Mouse (Mus musculus): ENCODE data around the gene Larp7.
A peak's percentile ranks its signal among the peaks of the same experiment; 100 is the strongest.

Gene Larp7

GRCm38 (mm10) chr3:127512794-127513335 lies 40.3 kb downstream of the Larp7 start:
- DNase-seq (ENCODE audit: low spot score in 2 of 2): no peak

- DNase-seq (ENCODE audit: low spot score in 2 of 2): no peak
Measured at GRCm38 (mm10) chr3:127511786-127512746, 41.1 kb downstream of the Larp7 start.

GRCm38 (mm10) chr3:127507878-127508783 lies 45.0 kb downstream of the Larp7 start:
- no peak for DNase-seq (ENCODE audit: low spot score in 2 of 2)

GRCm38 (mm10) chr3:127498742-127499400 lies 54.3 kb downstream of the Larp7 start, which contains the start of gene Ank2:
Gene Ank2 (minus strand): TSS chr3:127499350.
- DNase-seq (ENCODE audit: low spot score in 2 of 2): peak; percentile 4 to 6

- DNase-seq (ENCODE audit: low spot score in 2 of 2): peak in 1 of 2 experiments; percentile 1
Measured at GRCm38 (mm10) chr3:127498197-127498741, 54.9 kb downstream of the Larp7 start.

- no peak for DNase-seq (ENCODE audit: low spot score in 2 of 2)
Measured at GRCm38 (mm10) chr3:127492663-127493062, 60.5 kb downstream of the Larp7 start.

GRCm38 (mm10) chr3:127487302-127487701 lies 65.8 kb downstream of the Larp7 start:
- DNase-seq (ENCODE audit: low spot score in 2 of 2): no peak

All from urinary bladder, adult 18-20 months (tissue).